Mouse (Mus musculus) right cerebral cortex, adult 2 months (tissue): ENCODE data around the gene Cdh16.
"Not testable (repeated sequence)": the region's sequence is repeated elsewhere in the genome, so short reads cannot be mapped to it uniquely, and the experiment has no call there.

Experiments
- DNase-seq, 2 experiments: peaks; one replicate each; pipeline ENCODE4 v3.0.0; 2021 to 2022; ENCODE audit warnings: low spot score in 2 of 2

Gene Cdh16

GRCm38 (mm10) chr8:104624161-104624560, at the start of gene Cdh16:
Gene Cdh16 (minus strand): TSS chr8:104624396.
- DNase-seq: no peak

GRCm38 (mm10) chr8:104655614-104656013, 31.4 kb upstream of the Cdh16 start:
- DNase-seq: no peak

DNA sequence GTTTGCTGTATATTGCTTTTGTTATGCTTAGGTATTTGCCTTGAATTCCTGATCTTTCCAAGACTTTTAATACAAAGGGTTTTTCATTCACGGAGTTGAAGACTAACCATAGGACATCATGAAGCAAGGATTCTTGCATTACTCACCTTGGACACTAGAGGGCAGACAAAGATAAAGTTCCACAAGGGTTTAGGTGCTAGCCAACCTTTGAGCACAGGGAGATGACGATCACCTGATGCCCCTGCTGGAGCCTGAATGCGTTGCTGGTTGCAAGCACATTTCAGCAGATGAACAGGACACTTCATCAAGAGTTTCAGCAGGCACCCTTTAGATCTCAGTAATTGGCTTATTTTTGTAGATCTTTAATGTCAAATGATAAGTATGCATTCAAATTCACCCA, 30.8 kb upstream of the Cdh16 start:
- DNase-seq: peak; percentile 78 to 93

GRCm38 (mm10) chr8:104644187-104644586, 20.0 kb upstream of the Cdh16 start:
- not testable (repeated sequence) for DNase-seq

DNA sequence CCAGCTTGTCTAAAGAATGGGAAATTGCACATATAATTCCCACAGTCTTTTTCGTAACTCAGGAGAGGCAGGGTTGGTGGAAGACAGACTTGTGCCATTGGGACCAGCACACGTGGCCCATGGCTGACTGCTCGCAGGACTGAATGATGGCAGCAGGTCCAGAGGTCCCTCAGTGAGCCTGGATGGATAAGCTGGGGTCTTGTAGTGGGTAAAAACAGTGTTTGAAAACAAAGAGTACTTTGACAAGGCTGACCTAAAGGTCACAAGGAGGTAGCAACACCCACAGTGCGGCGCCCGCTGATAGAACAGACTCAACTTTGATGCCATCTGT, 18.1 kb upstream of the Cdh16 start:
- DNase-seq: no peak

DNA sequence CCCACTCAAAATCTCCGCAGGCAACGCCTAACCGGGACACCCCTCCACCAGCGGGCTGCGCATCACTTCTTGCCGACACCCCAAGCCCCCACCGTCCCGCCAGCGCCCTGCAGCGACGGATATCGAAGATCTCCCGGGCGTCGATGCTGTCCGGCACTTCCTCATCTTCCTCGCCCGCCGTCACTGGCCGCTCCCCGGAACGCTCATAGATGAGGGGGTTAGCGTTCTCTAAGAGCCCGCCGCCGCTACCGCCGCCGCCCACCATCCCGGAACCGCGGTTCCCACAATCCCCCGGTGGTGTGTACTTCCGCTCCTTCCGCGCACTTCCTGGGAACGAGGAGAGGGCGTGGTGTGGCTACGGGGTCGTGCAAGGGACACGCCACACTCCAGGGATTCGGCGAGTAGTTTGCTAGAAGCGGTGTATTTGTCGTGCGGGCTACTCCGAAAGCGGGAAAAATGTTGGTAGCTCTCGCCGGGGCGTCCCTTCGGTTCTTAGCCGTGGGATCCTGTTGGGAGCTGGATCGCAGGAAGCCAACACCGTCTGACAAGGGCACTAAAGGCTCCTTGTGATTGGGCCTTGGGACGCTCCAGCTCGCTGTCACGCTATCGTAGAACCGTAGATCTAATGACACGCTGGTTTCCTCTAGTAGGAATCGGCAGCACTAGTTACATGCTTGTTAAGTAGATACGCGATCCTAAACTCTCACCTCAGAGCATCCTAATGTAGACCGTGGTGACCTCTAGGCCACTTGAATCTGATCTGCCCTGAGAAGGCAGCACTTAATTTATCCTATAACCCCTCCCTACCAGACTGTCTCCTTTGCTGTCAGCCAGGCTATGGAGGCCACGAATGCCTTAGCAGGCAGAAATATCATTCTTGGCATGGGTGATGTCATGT, 17.5 kb upstream of the Cdh16 start, which contains the start of gene Ciao2b:
Ciao2b (minus strand) TSS at position 540 of the 898 bp plus-strand sequence.
- peak; percentile 90 to 92 for DNase-seq

- no peak for DNase-seq
These were observed 16.7 kb upstream of the Cdh16 start for GRCm38 (mm10) chr8:104640831-104641370.

DNA sequence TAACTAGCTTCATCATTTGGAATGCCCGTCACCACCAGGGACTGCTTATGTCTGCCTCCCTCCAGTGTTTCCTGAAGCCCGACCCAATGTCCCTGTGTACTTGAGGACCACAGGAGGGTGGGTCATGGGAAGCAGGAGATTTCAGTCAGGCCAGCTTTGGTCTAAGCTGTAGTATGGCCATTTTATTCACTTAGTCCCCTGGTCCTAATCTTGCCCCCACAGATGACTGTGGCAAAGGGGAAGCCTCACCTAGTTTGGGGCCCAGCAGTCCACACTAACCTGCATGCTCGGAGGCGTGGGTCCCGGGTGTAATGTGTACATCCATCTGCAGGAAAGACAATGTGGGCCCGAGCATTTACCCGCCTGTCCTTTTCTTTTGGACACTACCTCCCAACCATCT, 16.0 kb upstream of the Cdh16 start:
- no peak for DNase-seq

DNA sequence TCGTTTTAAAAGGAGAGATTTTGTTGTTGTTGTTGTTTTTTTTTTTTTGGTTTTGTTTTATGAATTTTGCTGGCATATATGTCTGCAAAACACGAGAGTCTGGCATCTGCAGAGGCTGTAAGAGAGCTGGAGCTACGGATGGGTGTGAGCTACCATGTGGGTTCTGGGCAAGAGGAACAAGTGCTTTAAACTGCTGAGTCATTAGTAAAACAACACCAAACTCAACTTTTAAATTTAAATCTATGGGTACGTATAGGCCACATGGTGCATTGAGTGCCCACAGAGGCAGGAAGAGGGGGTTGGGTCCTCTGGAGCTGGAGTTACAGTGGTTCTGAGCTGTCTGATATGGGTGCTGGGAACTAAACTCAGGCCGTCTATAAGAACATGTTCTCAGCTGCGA, 13.8 kb upstream of the Cdh16 start:
- DNase-seq: no peak

GRCm38 (mm10) chr8:104635004-104635710, 11.0 kb upstream of the Cdh16 start:
- DNase-seq: no peak

GRCm38 (mm10) chr8:104633156-104633744, 9.1 kb upstream of the Cdh16 start:
- DNase-seq: no peak

DNA sequence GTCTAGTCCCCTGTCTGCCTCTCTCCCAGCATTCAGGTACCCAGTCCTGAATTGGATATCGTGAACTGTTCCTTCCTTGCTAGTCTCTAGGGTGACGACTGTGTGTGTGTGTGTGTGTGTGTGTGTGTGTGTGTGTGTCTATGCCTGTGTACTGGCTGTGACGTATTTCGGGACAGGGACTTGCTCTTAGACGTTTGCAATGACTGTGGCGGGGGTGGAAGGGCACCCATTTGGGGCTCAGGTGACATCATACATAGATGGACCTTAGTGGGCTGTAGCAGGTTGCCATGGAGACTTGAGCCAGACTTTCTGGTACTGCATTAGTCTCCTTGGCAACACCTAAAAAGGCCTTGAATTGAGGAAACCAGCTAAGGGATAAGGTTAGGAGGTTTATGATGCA, 8.3 kb upstream of the Cdh16 start:
- DNase-seq: peak; percentile 59 to 64

DNA sequence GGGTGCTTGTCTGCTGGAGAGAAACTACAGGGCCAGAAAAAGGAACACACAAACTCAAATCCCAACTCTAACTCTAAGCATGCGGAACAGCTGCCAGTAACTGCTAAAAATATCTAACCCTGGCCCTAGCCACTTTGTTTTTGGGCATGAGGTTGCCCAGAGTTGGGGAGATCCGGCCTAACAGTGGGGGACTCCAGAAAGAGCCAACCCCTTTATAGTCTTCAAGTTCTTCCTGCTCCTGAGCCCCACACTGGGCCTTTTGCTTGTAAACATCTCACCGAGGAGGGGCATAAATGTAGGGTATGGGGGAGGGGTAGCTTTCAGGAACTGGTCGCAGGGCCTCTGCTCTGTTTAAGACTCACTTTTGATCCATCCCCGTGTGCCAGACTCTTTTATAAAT, 7.8 kb upstream of the Cdh16 start:
- no peak for DNase-seq

DNA sequence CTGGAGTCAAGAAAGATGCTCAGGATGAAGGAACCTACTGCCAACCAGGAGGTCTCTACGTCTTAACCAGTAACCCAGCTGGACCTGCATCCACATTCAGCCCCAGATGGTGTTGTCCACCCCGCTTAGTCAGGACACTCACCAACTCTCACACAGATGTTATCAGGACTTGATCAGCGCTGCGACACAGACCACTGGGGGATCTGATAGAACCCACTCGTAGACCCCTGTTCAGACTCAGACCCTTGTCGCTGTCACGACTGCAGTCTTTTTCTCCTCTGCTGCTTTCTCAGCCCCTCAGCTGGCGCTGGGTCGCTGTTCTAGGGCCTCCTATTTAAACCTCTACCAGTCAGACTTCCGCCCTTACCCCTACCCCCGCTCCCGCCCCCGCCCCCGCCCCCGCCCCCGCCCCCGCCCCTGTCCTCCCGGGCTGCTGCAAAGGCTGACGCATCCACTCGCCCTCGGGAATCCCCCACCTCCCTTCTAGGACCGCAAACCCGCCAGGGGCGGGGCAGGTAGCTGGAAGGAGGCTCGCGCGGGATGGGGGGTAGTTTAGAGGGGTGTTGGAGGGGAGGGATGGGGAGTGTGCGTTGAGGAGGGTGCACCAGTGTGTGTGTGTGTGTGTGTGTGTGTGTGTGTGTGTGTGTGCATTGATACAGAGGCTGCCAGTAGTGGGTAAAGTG, 6.9 kb upstream of the Cdh16 start, which contains the start of gene Rrad:
Rrad (minus strand) TSS at position 347 of the 683 bp plus-strand sequence.
- no peak for DNase-seq

DNA sequence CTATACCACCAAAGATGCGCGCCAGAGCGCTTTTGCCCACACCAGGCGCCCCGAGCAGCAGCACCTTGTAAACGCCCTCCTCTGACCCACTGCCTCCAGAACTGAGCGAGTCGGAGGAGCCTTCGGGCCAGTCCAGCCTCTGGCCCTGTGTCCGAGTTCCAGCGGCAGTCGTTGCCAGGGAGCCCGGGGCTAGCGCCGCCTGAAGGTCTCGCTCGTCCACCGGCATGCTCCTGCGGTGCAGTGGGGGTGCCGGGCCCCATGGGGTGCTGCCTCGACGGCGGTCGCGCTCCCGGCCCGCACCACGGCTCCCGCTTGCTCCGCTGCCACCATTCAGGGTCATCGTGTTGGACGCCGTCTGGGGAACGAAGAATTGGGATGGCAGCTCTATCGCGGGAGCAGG, 6.4 kb upstream of the Cdh16 start:
- no peak for DNase-seq

DNA sequence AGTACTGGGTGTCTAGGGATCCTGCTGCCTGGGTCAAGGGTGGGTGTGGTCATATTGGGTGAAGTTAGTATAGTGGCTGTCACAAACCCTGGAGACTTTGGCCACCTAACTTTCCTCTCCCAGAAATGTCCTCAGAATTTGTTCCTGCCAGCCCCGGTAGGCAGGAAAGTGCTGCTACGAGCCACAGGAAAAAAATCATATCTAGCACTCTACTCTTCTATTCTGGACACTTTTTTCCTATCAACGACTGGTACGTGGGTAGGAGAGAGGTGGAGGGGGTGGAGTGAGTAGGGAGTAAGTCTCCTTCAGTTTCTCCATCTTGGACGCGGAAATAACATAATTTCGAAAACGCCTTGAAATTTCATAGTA, 5.9 kb upstream of the Cdh16 start:
- DNase-seq: no peak

- DNase-seq: no peak
These were observed 5.3 kb upstream of the Cdh16 start for GRCm38 (mm10) chr8:104629306-104630110.

DNA sequence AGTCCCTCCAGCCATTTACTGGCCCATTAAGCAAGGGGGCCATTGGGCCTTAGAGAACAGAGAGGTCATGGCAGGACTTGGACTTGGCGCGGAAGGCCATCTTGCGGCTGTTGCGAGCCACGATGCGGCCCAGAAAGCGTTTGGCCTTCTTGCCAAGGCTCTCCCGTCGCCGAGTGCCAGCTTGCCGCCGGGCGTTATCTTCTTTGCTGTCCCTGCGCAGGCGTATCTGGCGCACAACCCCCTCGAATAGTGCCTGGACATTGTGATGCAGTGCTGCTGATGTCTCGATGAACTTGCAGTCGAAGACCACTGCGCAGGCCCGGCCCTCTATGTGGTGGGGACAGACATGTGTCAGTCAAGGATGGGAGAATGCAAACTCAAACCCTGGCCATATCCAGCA, 4.2 kb upstream of the Cdh16 start:
- DNase-seq: no peak

DNA sequence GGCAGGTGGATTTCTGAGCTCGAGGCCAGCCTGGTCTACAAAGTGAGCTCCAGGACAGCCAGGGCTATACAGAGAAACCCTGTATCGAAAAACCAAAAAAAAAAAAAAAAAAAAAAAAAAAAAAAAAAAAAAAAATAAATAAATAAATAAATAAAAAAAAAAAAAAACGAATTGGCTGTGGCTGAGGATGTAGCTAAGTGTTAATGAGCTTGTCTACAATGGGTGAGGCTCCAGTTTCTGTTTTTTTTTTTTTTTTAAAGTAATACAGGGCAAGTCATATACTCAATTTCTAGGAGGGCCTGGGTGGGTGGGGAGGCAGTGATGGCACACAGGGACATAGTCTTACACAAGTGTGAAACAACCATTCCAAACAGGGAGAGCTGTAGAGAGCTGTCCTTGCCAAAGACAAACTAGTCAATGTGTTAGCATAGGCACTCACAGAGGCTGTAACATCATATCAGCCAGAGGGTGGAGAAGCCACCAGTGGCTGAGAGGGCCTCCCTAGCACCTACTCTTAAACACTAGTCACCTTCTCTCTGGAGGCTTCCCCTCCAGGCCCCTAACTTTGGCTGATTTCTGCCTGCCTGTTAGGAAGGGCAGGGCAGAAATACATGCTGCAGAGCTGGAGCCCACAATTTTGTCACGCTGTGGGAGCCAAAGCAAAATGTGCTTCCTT, 3.0 kb upstream of the Cdh16 start:
- DNase-seq: no peak

- no peak for DNase-seq
These were observed 3.4 kb downstream of the Cdh16 start for GRCm38 (mm10) chr8:104620765-104621164.
